Mouse (Mus musculus) embryonic fibroblast, embryonic 13.5 days (primary cell): Measurements from ENCODE around the gene Spred1.

Experiments used
- CTCF ChIP-seq: IDR thresholded peaks from 2 replicates; pipeline ENCODE4 v1.5.1; 2011; ENCODE audit warnings: mild to moderate bottlenecking, control low read depth, low read length, moderate library complexity, borderline replicate concordance; ENCODE audit not compliant: insufficient read depth
- POLR2A ChIP-seq: IDR thresholded peaks from 2 replicates; pipeline ENCODE4 v1.6.1; 2011; ENCODE audit warnings: low read depth, mild to moderate bottlenecking, control low read depth, low read length, moderate library complexity

- TF ChIP-seq POLR2A (no peak), CTCF (no peak)
These were observed 95.0 kb downstream of the Spred1 start for GRCm38 (mm10) chr2:117216152-117216551.
